Comparison of ENCODE assay signal across 9 mouse cellular contexts in genomic region chr7:80457241-80457640, GRCm38 (mm10). TPM values are rescaled to one million over a fixed set of nuclear protein-coding genes. Genes with fewer than 3 reads are reported as not detected.
A peak's percentile ranks its signal among the peaks of the same experiment; 100 is the strongest.
DNase-seq lines count a peak whose midpoint lies in the region; ATAC-seq and TF ChIP-seq lines count a peak whose summit lies in the region.
"Had no signal": no experiment of that assay in that cellular context is flagged by ENCODE, and none has a peak within 500 bp of the region (broad histone marks: within the 10 kb centered on the region; RNA-seq: fewer than 3 reads in every experiment).

No protein-coding gene starts in this region.

- ATAC-seq in forebrain, embryonic 16.5 days: no peak
- no peak for ATAC-seq in forebrain, embryonic 13.5 days
- ATAC-seq: inflammation-experienced regulatory T-cells, adult 6 months had no signal

- TF ChIP-seq RAD21 in CH12.LX (IDR thresholded peaks at IDR 0.05; ENCODE audit: low read depth, low read length): no peak

- TF ChIP-seq CTCF in CH12.LX (conservative IDR thresholded peaks at IDR 0.05 in 1 of 2, IDR thresholded peaks at IDR 0.05 in 1 of 2; ENCODE audit: low read depth in 2 of 2, low read length in 2 of 2): no peak

- H3K4me3 ChIP-seq in CH12.LX (replicated peaks in 1 of 3; ENCODE audit: low read depth in 2 of 3, low read length in 2 of 3, poor library complexity in 1 of 3): no peak overlapping the region
- no peak overlapping the region for H3K4me3 ChIP-seq in forebrain, embryonic 16.5 days (replicated peaks; ENCODE audit: low read length)
- no peak overlapping the region for H3K4me3 ChIP-seq in forebrain, embryonic 13.5 days

- peak; percentile 42 to 63 for DNase-seq in adrenal gland, postnatal 36 days
- no peak for DNase-seq in adrenal gland, postnatal 4 days (ENCODE audit: low spot score in 2 of 2)
- DNase-seq in CH12.LX (ENCODE audit: extremely low read depth): no peak
- peak; percentile 73 for DNase-seq in heart, adult 8-10 months (ENCODE audit: low spot score)
- DNase-seq in lung, postnatal 10 days: peak; percentile 64
- no peak for DNase-seq in cerebellum, adult 8-10 months

- H3K79me2 ChIP-seq in CH12.LX (replicated peaks; ENCODE audit: control insufficient read depth, extremely low read depth, insufficient read depth, poor library complexity, severe bottlenecking): no peaks in the 10 kb centered on the region

- H3K27me3 ChIP-seq in CH12.LX (replicated peaks): no peaks in the 10 kb centered on the region
- H3K27me3 ChIP-seq in forebrain, embryonic 16.5 days (replicated peaks; ENCODE audit: control insufficient read depth, insufficient read depth, low read length): no peaks in the 10 kb centered on the region
- no peaks in the 10 kb centered on the region for H3K27me3 ChIP-seq in forebrain, embryonic 13.5 days

- in situ Hi-C loops in CH12.LX (cut with MboI; ENCODE audit: low pct_ligation_motif_present, low pct_unique_long_range_greater_than_20kb, low sequenced_read_pairs): no loop called here

- H3K9me3 ChIP-seq in CH12.LX (replicated peaks; ENCODE audit: low read length): no peaks in the 10 kb centered on the region
- no peaks in the 10 kb centered on the region for H3K9me3 ChIP-seq in forebrain, embryonic 16.5 days (ENCODE audit: control insufficient read depth, low read length)
- H3K9me3 ChIP-seq in forebrain, embryonic 13.5 days (replicated peaks): no peaks in the 10 kb centered on the region

- WGBS in forebrain, embryonic 16.5 days: 84% methylated on average over 6 of the region's 6 CpGs
- WGBS in forebrain, embryonic 13.5 days: 89% methylated on average over 6 of the region's 6 CpGs

- no peak for TF ChIP-seq EP300 in CH12.LX (IDR thresholded peaks at IDR 0.05; ENCODE audit: low read length)

- dilution Hi-C loops in CH12.LX (cut with MboI; ENCODE audit: extremely low pct_ligation_motif_present, extremely low pct_unique_long_range_greater_than_20kb, low sequenced_read_pairs): no loop called here

- peaks cover 31 to 72% of the 10 kb centered on the region in 2 experiments for H3K4me1 ChIP-seq in CH12.LX (ENCODE audit: control insufficient read depth in 1 of 2, insufficient read depth in 2 of 2)
- peaks cover 5% of the 10 kb centered on the region for H3K4me1 ChIP-seq in forebrain, embryonic 16.5 days (replicated peaks; ENCODE audit: control insufficient read depth, insufficient read depth, low read length)
- no peaks in the 10 kb centered on the region for H3K4me1 ChIP-seq in forebrain, embryonic 13.5 days

- no peak for TF ChIP-seq POLR2A in CH12.LX (IDR thresholded peaks at IDR 0.05; ENCODE audit: low read depth, low read length)

- H3K36me3 ChIP-seq in CH12.LX (replicated peaks in 1 of 2; ENCODE audit: control insufficient read depth in 1 of 2, insufficient read depth in 1 of 2, low read length in 1 of 2): peaks cover 36 to 74% of the 10 kb centered on the region in 2 experiments
- H3K36me3 ChIP-seq in forebrain, embryonic 16.5 days (ENCODE audit: control insufficient read depth, insufficient read depth): peaks cover 4% of the 10 kb centered on the region; the same call in 1 of the 2 replicates
- H3K36me3 ChIP-seq in forebrain, embryonic 13.5 days (ENCODE audit: poor library complexity, severe bottlenecking): peaks cover 73% of the 10 kb centered on the region

- peak overlapping the region; percentile 11; the same call in 1 of the 2 replicates for H3K4me2 ChIP-seq in CH12.LX (ENCODE audit: insufficient read depth, low read depth, poor library complexity, severe bottlenecking)
- no peak overlapping the region for H3K4me2 ChIP-seq in forebrain, embryonic 16.5 days (ENCODE audit: low read length)
- H3K4me2 ChIP-seq in forebrain, embryonic 13.5 days: no peak overlapping the region

- no peak overlapping the region for H3K9ac ChIP-seq in CH12.LX (ENCODE audit: insufficient read depth, low read depth)
- no peak overlapping the region for H3K9ac ChIP-seq in forebrain, embryonic 16.5 days (replicated peaks; ENCODE audit: low read depth, low read length)
- H3K9ac ChIP-seq in forebrain, embryonic 13.5 days: no peak overlapping the region

- H3K27ac ChIP-seq in CH12.LX (ENCODE audit: insufficient read depth, low read depth): peak overlapping the region; percentile 20; the same call in 1 of the 2 replicates
- no peak overlapping the region for H3K27ac ChIP-seq in forebrain, embryonic 16.5 days (ENCODE audit: low read length)
- H3K27ac ChIP-seq in forebrain, embryonic 13.5 days: no peak overlapping the region

TF ChIP-seq in CH12.LX, 34 proteins besides CTCF, POLR2A, EP300 and RAD21:
- TF ChIP-seq TBP (conservative IDR thresholded peaks at IDR 0.05; ENCODE audit: low read depth, low read length) (no peak), MAFK (IDR thresholded peaks at IDR 0.05; ENCODE audit: insufficient replicate concordance, low read length) (no peak), HCFC1 (IDR thresholded peaks at IDR 0.05; ENCODE audit: low read depth, low read length) (no peak), CHD2 (IDR thresholded peaks at IDR 0.05; ENCODE audit: low read length) (no peak), MXI1 (IDR thresholded peaks at IDR 0.05; ENCODE audit: low read depth, low read length) (no peak), USF2 (conservative IDR thresholded peaks at IDR 0.05; ENCODE audit: low read depth, low read length) (no peak), E2F4 (IDR thresholded peaks at IDR 0.05; ENCODE audit: insufficient replicate concordance, low read depth, low read length) (no peak), ZMIZ1 (IDR thresholded peaks at IDR 0.05; ENCODE audit: low read depth, low read length) (no peak), USF1 (IDR thresholded peaks at IDR 0.05; ENCODE audit: low read depth, low read length) (no peak), MYC (IDR thresholded peaks at IDR 0.05; ENCODE audit: low read depth, low read length) (no peak), IRF4 (IDR thresholded peaks at IDR 0.05; ENCODE audit: low read depth, low read length) (no peak), TCF12 (IDR thresholded peaks at IDR 0.05; ENCODE audit: low read depth, low read length) (no peak), SMC3 (IDR thresholded peaks at IDR 0.05; ENCODE audit: low read depth, low read length) (no peak), JUND (conservative IDR thresholded peaks at IDR 0.05; ENCODE audit: low read depth, low read length) (no peak), SIN3A (IDR thresholded peaks at IDR 0.05; ENCODE audit: low read length) (no peak), RCOR1 (conservative IDR thresholded peaks at IDR 0.05; ENCODE audit: low read depth, low read length) (no peak), BHLHE40 (IDR thresholded peaks at IDR 0.05; ENCODE audit: low read depth, low read length) (no peak)

RNA-seq across cellular contexts. Expression of gene Furin, which starts 52.0 kb away (rescaled TPM):
- total RNA-seq in adrenal gland, postnatal 36 days (2021): 100 to 1,000 TPM; 155 to 170 TPM
- 100 to 1,000 TPM; 137 to 140 TPM for total RNA-seq in adrenal gland, postnatal 4 days (2021)
- total RNA-seq in CH12.LX (2012; rRNA removed): 11.1 and 13.5 TPM in 2 replicates
- 1.1 and 1.5 TPM in 2 replicates for total RNA-seq in CH12.LX (2014; rRNA removed)
- polyA plus RNA-seq in CH12.LX (2012; ENCODE audit: insufficient read length, low read depth): 17.0 and 20.9 TPM in 2 replicates
- total RNA-seq in heart, adult 8-10 months (2022): 100 to 1,000 TPM in 2 of 4 experiments, 10 to 100 TPM in 2; 91.9 to 122 (median 99.2) TPM
- 4.4 TPM in 2 replicates for polyA plus RNA-seq in forebrain, embryonic 16.5 days (2015; fragmentation: Nextera tagmentation; extraction: Ambion mirVana)
- polyA plus RNA-seq in forebrain, embryonic 13.5 days (2015; fragmentation: Nextera tagmentation; extraction: Ambion mirVana): 3.0 and 3.4 TPM in 2 replicates

Comparison
In these comparisons a context has a peak if more than half of its experiments do, and no peak if none do; other contexts are left out.
1. DNase-seq: peak in adrenal gland, postnatal 36 days (2 of 2), heart, adult 8-10 months (single experiment) and lung, postnatal 10 days (single experiment); none in adrenal gland, postnatal 4 days (0 of 2), CH12.LX (single experiment) and cerebellum, adult 8-10 months (single experiment).
2. RNA of gene Furin, which starts 52.0 kb away (total RNA-seq): 155 to 170 TPM in adrenal gland, postnatal 36 days, 137 to 140 TPM in adrenal gland, postnatal 4 days and 91.9 to 122 TPM in heart, adult 8-10 months; 1.1 to 13.5 TPM in CH12.LX; every median in the first group is over 4 times any median in the second.